Mouse (Mus musculus): ENCODE data around the gene Fam213a. TPM values are rescaled to one million over a fixed set of nuclear protein-coding genes. Genes with fewer than 3 reads are reported as not detected.
"Not testable (repeated sequence)": the region's sequence is repeated elsewhere in the genome, so short reads cannot be mapped to it uniquely, and the experiment has no call there.

The Fam213a gene
- 32.4 and 34.5 TPM in 2 replicates for polyA plus RNA-seq (2015; fragmentation: Nextera tagmentation; extraction: Ambion mirVana)

DNA sequence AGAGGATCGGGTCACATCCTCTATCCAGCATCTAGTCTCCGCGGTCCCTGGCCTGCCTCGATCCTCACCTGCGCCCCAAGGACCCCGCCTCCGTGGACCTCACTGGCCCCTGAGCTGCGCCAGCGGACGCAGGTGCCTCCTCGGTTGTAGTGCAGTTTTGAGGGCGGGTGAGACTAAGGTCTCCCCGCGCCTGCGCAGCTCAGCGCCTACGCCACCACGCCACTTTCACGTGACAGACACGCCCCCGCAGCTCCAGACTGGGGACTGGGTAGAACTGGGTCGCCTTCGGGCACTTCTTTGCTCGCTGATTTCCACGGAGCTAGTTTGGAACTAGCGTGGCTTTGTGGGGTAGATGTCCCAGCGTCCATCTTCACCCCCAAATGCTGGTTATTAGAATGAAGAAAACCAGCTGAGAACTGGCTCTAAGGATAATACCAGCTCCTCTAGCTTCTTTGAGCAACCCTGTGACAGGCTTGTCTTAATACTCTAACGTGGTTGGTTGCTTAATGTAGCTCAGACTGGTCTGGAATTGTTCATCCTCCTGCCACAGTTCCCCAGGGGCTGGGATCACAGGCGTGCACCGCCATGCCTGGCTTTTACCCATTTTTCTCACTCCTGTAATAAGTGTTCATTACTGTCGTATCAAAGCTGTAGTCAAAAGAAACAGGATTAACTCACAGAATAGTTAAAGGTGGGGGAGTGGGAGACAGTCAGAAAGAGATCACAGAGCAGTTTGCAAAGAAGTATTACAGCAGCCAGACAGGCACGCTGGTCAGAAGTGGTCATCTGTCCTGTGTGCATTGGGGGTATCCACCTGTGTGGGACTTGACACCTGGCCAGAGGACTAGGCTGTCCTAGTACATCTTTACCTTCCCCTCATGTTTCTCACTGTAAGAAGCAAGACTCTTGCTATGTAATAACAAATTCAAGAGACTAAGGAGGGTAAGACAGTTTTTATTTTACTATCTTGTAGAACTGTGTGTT, at the start of gene Fam213a:
Fam213a (minus strand) TSS at position 159 of the 984 bp plus-strand sequence.
- 3% methylated on average over 32 of the region's 32 CpGs for WGBS
- Histone ChIP-seq H3K9me3 (ENCODE audit: control insufficient read depth, low read length) (no peaks in the 10 kb centered on the region), H3K27ac (replicated peaks) (peak within 1 kb of the TSS; percentile 40), H3K4me3 (ENCODE audit: low read depth, low read length) (peak within 1 kb of the TSS; percentile 53), H3K9ac (ENCODE audit: low read length) (peak within 1 kb of the TSS; percentile 69), H3K4me2 (replicated peaks; ENCODE audit: low read depth) (peak within 1 kb of the TSS; percentile 97), H3K36me3 (ENCODE audit: control insufficient read depth, insufficient read depth, low read length) (no peaks in the 10 kb centered on the region), H3K27me3 (ENCODE audit: control insufficient read depth, insufficient read depth, low read length) (no peaks in the 10 kb centered on the region), H3K4me1 (replicated peaks; ENCODE audit: control insufficient read depth, insufficient read depth) (peaks cover 9% of the 10 kb centered on the region)
- peak; percentile 95 for ATAC-seq (ENCODE audit: low FRiP score, low TSS enrichment)
- peak; percentile 92 for DNase-seq (ENCODE audit: low spot score)
- no peak for TF ChIP-seq CTCF (IDR thresholded peaks at IDR 0.05; ENCODE audit: low read depth)
- TF ChIP-seq EP300 (optimal IDR thresholded peaks at IDR 0.05), result no peak

DNA sequence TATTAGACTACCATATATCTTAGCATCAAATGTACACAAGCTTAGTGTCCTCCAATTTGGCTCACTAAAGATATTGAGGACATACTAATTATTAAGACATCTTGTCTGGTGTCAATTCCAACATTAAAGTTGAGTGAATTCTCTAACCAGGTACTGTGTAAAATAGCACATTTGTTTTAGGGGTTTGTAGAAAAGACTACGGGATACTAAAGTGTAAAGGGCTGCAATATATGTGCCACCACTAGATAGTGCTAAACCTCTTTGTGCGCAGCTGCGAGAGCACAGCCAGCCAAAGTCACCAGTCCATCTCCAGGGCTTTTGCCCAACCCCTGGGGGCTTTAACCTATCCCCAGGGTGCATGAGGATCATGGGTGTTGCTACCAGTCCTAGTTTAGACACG, 39.6 kb upstream of the Fam213a start:
- not testable (repeated sequence) for H3K27ac ChIP-seq (replicated peaks); DNase-seq (ENCODE audit: low spot score); H3K27me3 ChIP-seq (ENCODE audit: control insufficient read depth, insufficient read depth, low read length); H3K4me3 ChIP-seq (ENCODE audit: low read depth, low read length); ATAC-seq (ENCODE audit: low FRiP score, low TSS enrichment); H3K36me3 ChIP-seq (ENCODE audit: control insufficient read depth, insufficient read depth, low read length); H3K9ac ChIP-seq (ENCODE audit: low read length); H3K9me3 ChIP-seq (ENCODE audit: control insufficient read depth, low read length); H3K4me2 ChIP-seq (replicated peaks; ENCODE audit: low read depth); H3K4me1 ChIP-seq (replicated peaks; ENCODE audit: control insufficient read depth, insufficient read depth)
- peak; percentile 27; the same call in 1 of the 2 replicates for TF ChIP-seq CTCF (IDR thresholded peaks at IDR 0.05; ENCODE audit: low read depth)
- WGBS, result 62% methylated on average over 3 of the region's 4 CpGs

- H3K36me3 ChIP-seq (ENCODE audit: control insufficient read depth, insufficient read depth, low read length), result no peaks in the 10 kb centered on the region
- H3K4me2 ChIP-seq (replicated peaks; ENCODE audit: low read depth), result no peak overlapping the region
- no peaks in the 10 kb centered on the region for H3K4me1 ChIP-seq (replicated peaks; ENCODE audit: control insufficient read depth, insufficient read depth)
- no peak overlapping the region for H3K4me3 ChIP-seq (ENCODE audit: low read depth, low read length)
- H3K9me3 ChIP-seq (ENCODE audit: control insufficient read depth, low read length), result no peaks in the 10 kb centered on the region
- H3K9ac ChIP-seq (ENCODE audit: low read length), result no peak overlapping the region
- ATAC-seq (ENCODE audit: low FRiP score, low TSS enrichment) (no peak), DNase-seq (ENCODE audit: low spot score) (no peak)
- H3K27ac ChIP-seq (replicated peaks), result no peak overlapping the region
- WGBS, result 73% methylated on average over 5 of the region's 5 CpGs
- H3K27me3 ChIP-seq (ENCODE audit: control insufficient read depth, insufficient read depth, low read length), result no peaks in the 10 kb centered on the region
- TF ChIP-seq CTCF (IDR thresholded peaks at IDR 0.05; ENCODE audit: low read depth) (peak; percentile 53), EP300 (optimal IDR thresholded peaks at IDR 0.05) (no peak)
These were observed 38.9 kb upstream of the Fam213a start for GRCm38 (mm10) chr14:41052481-41052880.

DNA sequence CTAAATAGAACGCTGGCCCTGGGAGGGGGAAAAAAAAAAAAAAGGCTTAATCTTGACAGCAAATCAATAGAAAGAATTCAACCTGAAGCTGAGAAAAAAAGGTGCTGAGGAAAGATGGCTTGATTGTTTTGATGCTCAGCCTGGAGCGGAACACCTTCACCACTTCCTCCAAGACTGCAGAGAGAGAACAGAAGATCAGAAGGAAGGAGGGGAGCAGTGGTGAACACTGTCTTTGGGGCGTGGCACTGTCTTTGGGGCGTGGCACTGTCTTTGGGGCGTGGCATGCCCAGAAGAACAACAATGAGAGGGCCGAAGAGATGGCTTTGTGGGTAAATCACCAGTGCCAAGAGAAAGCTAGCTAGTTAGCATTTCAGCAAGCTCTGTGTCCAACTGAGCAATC, 36.9 kb upstream of the Fam213a start:
- Histone ChIP-seq H3K9ac (ENCODE audit: low read length) (no peak overlapping the region), H3K4me1 (replicated peaks; ENCODE audit: control insufficient read depth, insufficient read depth) (no peaks in the 10 kb centered on the region), H3K27me3 (ENCODE audit: control insufficient read depth, insufficient read depth, low read length) (no peaks in the 10 kb centered on the region), H3K4me3 (ENCODE audit: low read depth, low read length) (no peak overlapping the region), H3K36me3 (ENCODE audit: control insufficient read depth, insufficient read depth, low read length) (no peaks in the 10 kb centered on the region), H3K27ac (replicated peaks) (no peak overlapping the region), H3K4me2 (replicated peaks; ENCODE audit: low read depth) (no peak overlapping the region), H3K9me3 (ENCODE audit: control insufficient read depth, low read length) (no peaks in the 10 kb centered on the region)
- 48% methylated on average over 6 of the region's 6 CpGs for WGBS
- TF ChIP-seq CTCF (IDR thresholded peaks at IDR 0.05; ENCODE audit: low read depth) (no peak), EP300 (optimal IDR thresholded peaks at IDR 0.05) (no peak)
- no peak for ATAC-seq (ENCODE audit: low FRiP score, low TSS enrichment)
- no peak for DNase-seq (ENCODE audit: low spot score)

GRCm38 (mm10) chr14:41047402-41047801, 33.8 kb upstream of the Fam213a start:
- no peaks in the 10 kb centered on the region for H3K36me3 ChIP-seq (ENCODE audit: control insufficient read depth, insufficient read depth, low read length)
- no peaks in the 10 kb centered on the region for H3K4me1 ChIP-seq (replicated peaks; ENCODE audit: control insufficient read depth, insufficient read depth)
- no peak overlapping the region for H3K4me2 ChIP-seq (replicated peaks; ENCODE audit: low read depth)
- no peak overlapping the region for H3K9ac ChIP-seq (ENCODE audit: low read length)
- TF ChIP-seq CTCF (IDR thresholded peaks at IDR 0.05; ENCODE audit: low read depth) (no peak), EP300 (optimal IDR thresholded peaks at IDR 0.05) (no peak)
- 84% methylated on average over 2 of the region's 2 CpGs for WGBS
- no peak overlapping the region for H3K27ac ChIP-seq (replicated peaks)
- H3K9me3 ChIP-seq (ENCODE audit: control insufficient read depth, low read length), result no peaks in the 10 kb centered on the region
- ATAC-seq (ENCODE audit: low FRiP score, low TSS enrichment) (no peak), DNase-seq (ENCODE audit: low spot score) (no peak)
- H3K4me3 ChIP-seq (ENCODE audit: low read depth, low read length), result no peak overlapping the region
- H3K27me3 ChIP-seq (ENCODE audit: control insufficient read depth, insufficient read depth, low read length), result no peaks in the 10 kb centered on the region
